Mouse (Mus musculus) kidney, embryonic 14.5 days (tissue): ENCODE results near the gene Kcnc2. TPM values are rescaled to one million over a fixed set of nuclear protein-coding genes. Genes with fewer than 3 reads are reported as not detected.
A peak's percentile ranks its signal among the peaks of the same experiment; 100 is the strongest.

Experiments used
- ATAC-seq: fragments of 200-750 bp; cut with Nextera tagmentation; 2 replicates; pipeline ENCODE4 v1.8.0; 2017; ENCODE audit warnings: moderate number of reproducible peaks, mild to moderate bottlenecking, moderate TSS enrichment, moderate library complexity; ENCODE audit not compliant: low FRiP score, low TSS enrichment
- H3K27ac ChIP-seq: fragments of 300-500 bp; sonication (generic); 2 replicates; pipeline ENCODE4 v1.5.1; 2014; ENCODE audit warnings: low read depth, mild to moderate bottlenecking, low read length, moderate library complexity, mixed read lengths
- H3K27me3 ChIP-seq: fragments of 300-500 bp; sonication (generic); 2 replicates; pipeline ENCODE4 v1.6.1; 2014; ENCODE audit warnings: mild to moderate bottlenecking, low read length; ENCODE audit not compliant: control insufficient read depth, insufficient read depth
- H3K36me3 ChIP-seq: fragments of 300-500 bp; sonication (generic); 2 replicates; pipeline ENCODE4 v1.6.1; 2014; ENCODE audit warnings: low read length, mixed read lengths; ENCODE audit not compliant: control insufficient read depth, insufficient read depth
- H3K4me1 ChIP-seq: fragments of 300-500 bp; sonication (generic); 2 replicates; pipeline ENCODE4 v1.6.1; 2014; ENCODE audit warnings: low read length, mixed read lengths; ENCODE audit not compliant: control insufficient read depth, insufficient read depth
- H3K4me2 ChIP-seq: fragments of 300-500 bp; sonication (generic); replicated peaks from 2 replicates; pipeline ENCODE4 v1.6.1; 2014; ENCODE audit warnings: low read depth, mild to moderate bottlenecking, low read length
- H3K4me3 ChIP-seq: fragments of 300-500 bp; sonication (generic); 2 replicates; pipeline ENCODE4 v1.5.1; 2014; ENCODE audit warnings: mild to moderate bottlenecking, low read length
- H3K9ac ChIP-seq: fragments of 300-500 bp; sonication (generic); 2 replicates; pipeline ENCODE4 v1.6.1; 2014; ENCODE audit warnings: low read depth, mild to moderate bottlenecking, low read length, moderate library complexity
- H3K9me3 ChIP-seq: fragments of 300-500 bp; sonication (generic); 2 replicates; pipeline ENCODE4 v1.6.1; 2016; ENCODE audit warnings: low read length; ENCODE audit not compliant: control insufficient read depth
- WGBS: fragments of 180-500 bp; shearing (Covaris S2); extraction: QIAGEN DNeasy Blood & Tissue Kit; methylation state at CpG from one replicate; pipeline ENCODE4 v1.1.7; 2014; 5-methylcytosine and 5-hydroxymethylcytosine counted together
- polyA plus RNA-seq: library from polyadenylated mRNA; unstranded; fragments of >200 nt; fragmentation: Nextera tagmentation; extraction: Ambion mirVana; gene quantifications from 2 replicates; pipeline ENCODE4 v1.2.1, GENCODE M21; 2014

Kcnc2 gene
- polyA plus RNA-seq, 1 experiment from 2014 or later = 5.8 TPM

DNA sequence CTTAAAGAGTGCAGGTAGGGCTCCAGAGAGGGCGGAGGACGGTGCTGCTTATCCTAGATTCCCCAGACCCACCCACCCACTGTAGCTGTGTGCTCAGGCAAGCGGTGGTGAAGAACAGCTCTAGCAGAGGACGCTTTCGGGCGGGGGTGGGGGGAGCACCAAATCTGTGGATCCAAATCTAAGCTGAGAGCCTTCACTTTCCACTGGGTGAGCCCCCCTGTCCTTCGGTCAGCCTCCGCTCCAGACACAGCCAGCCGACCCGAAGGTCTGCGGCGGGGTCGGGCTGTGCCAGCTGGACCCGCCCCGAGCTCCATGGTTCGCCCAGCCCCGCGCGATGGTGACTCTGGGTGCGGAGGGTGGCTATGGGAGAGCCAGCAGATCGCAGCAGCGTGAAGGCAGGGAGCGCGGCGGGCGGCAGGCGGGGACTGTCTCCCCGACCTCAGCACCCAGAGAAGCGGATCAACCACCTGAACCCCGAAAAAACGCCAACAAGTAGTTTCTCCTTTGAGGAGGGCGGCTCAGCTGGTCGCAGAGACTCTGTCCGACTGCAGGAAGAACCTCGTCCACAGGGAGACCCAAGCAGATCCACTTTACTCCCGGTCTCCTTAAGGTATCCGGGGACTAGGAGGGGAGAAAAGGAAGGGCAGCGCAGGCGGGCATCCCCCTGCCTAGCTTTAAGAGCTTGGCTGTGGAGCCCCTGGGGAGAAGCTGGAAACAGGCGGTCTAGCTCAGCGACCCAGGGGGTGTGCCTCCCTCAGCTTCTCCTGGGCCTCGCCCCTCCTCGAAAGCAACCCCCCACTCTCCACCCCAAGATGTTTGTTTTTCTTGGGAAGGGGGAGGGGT is 761 bp upstream of the Kcnc2 start:
- Histone ChIP-seq H3K4me2 (peak overlapping the region; percentile 92), H3K27ac (no peak overlapping the region), H3K27me3 (peaks cover 26% of the 10 kb centered on the region), H3K4me1 (0 out of 2 replicates have a peak, but pooled peaks cover 6% of the 10 kb centered on the region), H3K9ac (peak overlapping the region; percentile 61), H3K9me3 (no peaks in the 10 kb centered on the region), H3K4me3 (peak overlapping the region; percentile 61), H3K36me3 (no peaks in the 10 kb centered on the region)
- WGBS = 2% methylated on average over 39 of the region's 43 CpGs
- ATAC-seq = peak; percentile 76

DNA sequence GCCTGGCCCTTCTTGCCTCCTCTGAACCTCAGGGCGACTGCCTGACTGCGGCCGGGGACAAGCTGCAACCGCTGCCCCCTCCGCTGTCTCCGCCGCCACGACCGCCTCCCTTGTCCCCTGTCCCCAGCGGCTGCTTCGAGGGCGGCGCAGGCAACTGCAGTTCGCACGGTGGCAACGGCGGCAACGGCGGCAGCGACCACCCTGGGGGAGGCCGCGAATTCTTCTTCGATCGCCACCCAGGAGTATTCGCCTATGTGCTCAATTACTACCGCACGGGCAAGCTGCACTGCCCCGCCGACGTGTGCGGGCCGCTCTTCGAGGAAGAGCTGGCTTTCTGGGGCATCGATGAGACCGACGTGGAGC is 863 bp downstream of the Kcnc2 start:
- Histone ChIP-seq H3K27me3 (peaks cover 23% of the 10 kb centered on the region), H3K4me2 (peak overlapping the region; percentile 92), H3K9ac (peak overlapping the region; percentile 61), H3K4me1 (0 out of 2 replicates have a peak, but pooled peaks cover 6% of the 10 kb centered on the region), H3K9me3 (no peaks in the 10 kb centered on the region), H3K36me3 (no peaks in the 10 kb centered on the region), H3K4me3 (peak overlapping the region; percentile 61), H3K27ac (no peak overlapping the region)
- ATAC-seq = peak; percentile 34
- under 1% methylated on average over 36 of the region's 36 CpGs for WGBS

DNA sequence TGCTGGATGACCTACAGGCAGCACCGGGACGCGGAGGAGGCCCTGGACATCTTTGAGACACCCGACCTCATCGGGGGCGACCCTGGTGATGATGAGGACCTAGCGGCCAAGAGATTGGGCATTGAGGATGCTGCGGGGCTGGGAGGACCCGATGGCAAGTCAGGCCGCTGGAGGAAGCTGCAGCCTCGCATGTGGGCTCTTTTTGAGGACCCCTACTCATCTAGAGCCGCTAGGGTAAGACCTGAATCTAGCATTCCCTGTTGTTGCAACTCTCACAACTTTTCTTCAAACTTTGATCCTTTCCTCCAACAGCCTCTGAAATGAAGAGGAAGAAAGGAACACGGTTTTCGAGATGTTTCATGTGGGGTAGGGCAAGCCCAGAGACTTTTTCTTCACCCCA is 1.2 kb downstream of the Kcnc2 start:
- peak overlapping the region; percentile 92 for H3K4me2 ChIP-seq
- H3K4me3 ChIP-seq = peak overlapping the region; percentile 61
- H3K36me3 ChIP-seq = no peaks in the 10 kb centered on the region
- no peak overlapping the region for H3K27ac ChIP-seq
- peak overlapping the region; percentile 61; the same call in 1 of the 2 replicates for H3K9ac ChIP-seq
- peaks cover 23% of the 10 kb centered on the region for H3K27me3 ChIP-seq
- 15% methylated on average over 14 of the region's 14 CpGs for WGBS
- no peak for ATAC-seq
- H3K9me3 ChIP-seq = no peaks in the 10 kb centered on the region
- H3K4me1 ChIP-seq = 0 out of 2 replicates have a peak, but pooled peaks cover 6% of the 10 kb centered on the region

DNA sequence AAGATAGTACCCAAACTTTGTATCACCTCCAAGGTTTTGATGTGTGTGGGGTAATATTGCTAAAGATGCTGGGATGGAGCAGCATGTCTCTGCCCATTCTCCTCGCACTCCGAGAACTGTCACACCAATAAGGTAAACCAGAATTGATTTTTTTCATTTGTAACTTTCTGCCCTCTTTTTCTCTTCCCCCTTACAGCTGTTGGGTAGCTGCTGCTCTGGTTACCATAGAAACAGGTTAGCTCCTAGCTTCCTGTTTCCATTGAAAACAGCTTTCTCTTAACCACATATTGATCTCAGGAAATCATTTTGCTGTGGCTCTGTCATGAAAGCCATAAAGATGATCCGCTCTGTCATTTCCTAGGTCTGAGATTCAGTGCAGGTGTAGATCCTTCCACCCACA is 7.1 kb downstream of the Kcnc2 start:
- no peak overlapping the region for H3K9ac ChIP-seq
- no peaks in the 10 kb centered on the region for H3K9me3 ChIP-seq
- no peak overlapping the region for H3K27ac ChIP-seq
- ATAC-seq = no peak
- H3K36me3 ChIP-seq = no peaks in the 10 kb centered on the region
- H3K4me3 ChIP-seq = no peak overlapping the region
- WGBS = 87% methylated on average over 3 of the region's 3 CpGs
- H3K27me3 ChIP-seq = no peaks in the 10 kb centered on the region
- H3K4me1 ChIP-seq = no peaks in the 10 kb centered on the region
- no peak overlapping the region for H3K4me2 ChIP-seq

DNA sequence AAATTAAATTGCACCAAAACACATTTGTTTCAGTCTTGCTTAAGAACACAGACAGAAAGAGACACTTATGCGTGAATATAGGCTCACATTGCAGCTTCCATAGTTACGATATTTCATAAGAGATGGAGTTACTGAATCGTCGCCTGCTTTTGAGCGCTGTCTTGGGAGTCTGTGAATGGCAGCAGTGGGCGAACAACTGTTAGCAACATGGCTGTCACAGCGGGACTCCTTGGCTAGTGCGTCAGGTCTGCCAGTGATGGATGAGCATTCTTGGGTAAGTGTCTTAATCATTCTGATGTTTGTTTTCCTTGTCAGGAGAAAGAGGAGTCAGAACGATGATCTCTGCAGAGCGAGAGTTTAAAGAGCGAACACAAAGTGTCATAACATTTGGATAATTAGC is 44.2 kb downstream of the Kcnc2 start:
- WGBS = 38% methylated on average over 11 of the region's 11 CpGs
- no peak overlapping the region for H3K9ac ChIP-seq
- H3K36me3 ChIP-seq = no peaks in the 10 kb centered on the region
- no peak overlapping the region for H3K27ac ChIP-seq
- H3K9me3 ChIP-seq = no peaks in the 10 kb centered on the region
- no peak for ATAC-seq
- H3K4me1 ChIP-seq = no peaks in the 10 kb centered on the region
- no peak overlapping the region for H3K4me2 ChIP-seq
- no peaks in the 10 kb centered on the region for H3K27me3 ChIP-seq
- no peak overlapping the region for H3K4me3 ChIP-seq

DNA sequence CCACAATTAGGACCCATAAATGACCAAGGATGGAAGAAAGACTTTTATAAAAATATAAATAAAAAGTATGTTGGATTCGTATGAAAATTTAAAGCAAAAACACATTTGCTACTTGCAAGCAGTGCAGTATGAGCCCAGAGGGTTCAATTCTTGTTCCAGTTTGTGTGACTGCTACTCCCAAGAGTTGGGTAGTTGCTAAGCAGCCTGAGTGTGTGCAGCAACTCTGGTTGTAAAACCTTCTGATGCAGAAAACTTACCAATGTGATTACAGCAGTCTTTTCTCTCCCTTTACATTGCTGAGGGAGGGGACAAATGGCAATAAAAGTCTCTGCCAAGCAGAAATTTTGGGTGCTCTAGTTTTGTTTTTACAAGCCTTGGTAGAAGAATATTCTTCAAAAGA is 46.9 kb downstream of the Kcnc2 start:
- Histone ChIP-seq H3K36me3 (no peaks in the 10 kb centered on the region), H3K27me3 (no peaks in the 10 kb centered on the region), H3K4me2 (no peak overlapping the region), H3K27ac (no peak overlapping the region), H3K4me1 (no peaks in the 10 kb centered on the region), H3K4me3 (no peak overlapping the region), H3K9ac (no peak overlapping the region), H3K9me3 (no peaks in the 10 kb centered on the region)
- ATAC-seq = no peak
- WGBS = 86% methylated on average over 1 of the region's 1 CpGs

DNA sequence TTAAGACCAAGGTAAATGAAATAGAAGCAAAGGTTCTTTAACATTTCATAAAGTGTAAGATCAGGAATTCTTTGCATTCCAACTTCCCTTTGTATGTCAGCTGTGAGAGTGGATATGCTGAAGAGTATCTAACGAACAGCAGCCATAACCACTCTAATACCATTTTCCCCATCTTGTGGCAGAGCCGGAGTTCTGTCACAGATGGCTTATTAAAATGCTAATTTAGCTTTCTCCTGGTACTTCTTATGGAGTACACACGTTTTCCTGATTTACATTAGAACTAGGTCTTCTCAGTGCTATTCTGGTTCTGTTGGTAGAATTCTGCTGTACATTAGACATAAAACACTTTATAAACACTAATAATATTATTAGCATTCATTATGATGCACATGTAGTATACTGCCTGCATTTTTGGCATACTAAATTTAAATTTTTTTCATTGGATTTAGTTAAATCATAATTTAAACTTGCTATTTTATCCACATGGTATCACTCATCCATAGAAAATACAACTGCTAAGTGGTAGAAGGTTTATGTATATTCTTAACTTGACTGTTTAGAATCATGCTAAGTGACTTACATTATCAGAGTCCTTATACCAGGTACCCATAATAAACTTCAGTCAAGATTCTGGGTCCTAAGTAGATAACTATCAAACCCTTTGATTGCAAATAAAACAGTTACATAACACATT is 86.9 kb downstream of the Kcnc2 start:
- Histone ChIP-seq H3K36me3 (no peaks in the 10 kb centered on the region), H3K9me3 (no peaks in the 10 kb centered on the region), H3K4me3 (no peak overlapping the region), H3K27ac (no peak overlapping the region), H3K27me3 (no peaks in the 10 kb centered on the region), H3K4me1 (no peaks in the 10 kb centered on the region), H3K4me2 (no peak overlapping the region), H3K9ac (no peak overlapping the region)
- ATAC-seq = no peak
- 69% methylated on average over 3 of the region's 3 CpGs for WGBS

DNA sequence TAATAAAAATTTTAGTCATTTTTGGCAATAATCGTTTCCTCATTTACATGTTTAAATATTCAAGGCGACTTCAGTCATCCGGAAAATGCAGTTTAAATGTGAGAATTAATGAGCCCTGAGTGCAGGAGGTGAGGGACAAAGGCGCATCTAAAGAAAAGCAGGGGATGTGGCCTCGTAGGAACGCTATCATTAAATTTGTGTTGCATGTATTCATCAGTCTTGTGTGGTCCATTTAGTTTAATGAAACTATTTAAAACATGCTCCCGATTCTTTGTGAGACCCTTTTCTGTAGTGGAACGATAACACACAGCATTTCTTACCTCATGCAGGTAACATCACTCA is 87.4 kb downstream of the Kcnc2 start:
- H3K27me3 ChIP-seq = no peaks in the 10 kb centered on the region
- no peak for ATAC-seq
- H3K27ac ChIP-seq = no peak overlapping the region
- no peak overlapping the region for H3K9ac ChIP-seq
- no peaks in the 10 kb centered on the region for H3K4me1 ChIP-seq
- H3K36me3 ChIP-seq = no peaks in the 10 kb centered on the region
- no peak overlapping the region for H3K4me2 ChIP-seq
- 62% methylated on average over 8 of the region's 8 CpGs for WGBS
- no peaks in the 10 kb centered on the region for H3K9me3 ChIP-seq
- H3K4me3 ChIP-seq = no peak overlapping the region

DNA sequence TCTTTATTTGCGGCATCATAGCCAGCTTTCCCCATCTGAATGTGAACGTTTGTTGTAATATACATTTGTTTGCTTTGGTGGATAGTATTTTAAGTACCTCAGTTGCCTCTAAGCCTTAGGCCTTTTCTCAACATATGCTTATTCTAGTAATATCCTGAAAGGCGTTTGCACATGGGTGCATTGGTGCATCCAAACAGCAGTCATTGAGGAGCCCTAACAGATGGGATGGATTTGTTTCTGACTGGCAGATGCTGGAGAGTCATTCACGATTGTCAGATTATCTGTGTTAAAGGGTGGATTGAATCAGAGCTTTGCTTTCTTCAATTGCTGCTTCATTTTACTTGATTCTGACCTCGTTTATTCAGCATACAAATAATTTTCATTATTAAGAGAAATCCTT is 89.8 kb downstream of the Kcnc2 start:
- no peaks in the 10 kb centered on the region for H3K36me3 ChIP-seq
- 85% methylated on average over 5 of the region's 5 CpGs for WGBS

More for the DNA sequence above, 89.8 kb downstream of the Kcnc2 start:
- H3K4me2 ChIP-seq = no peak overlapping the region
- no peaks in the 10 kb centered on the region for H3K9me3 ChIP-seq
- H3K9ac ChIP-seq = no peak overlapping the region
- H3K27me3 ChIP-seq = no peaks in the 10 kb centered on the region
- H3K4me1 ChIP-seq = no peaks in the 10 kb centered on the region
- H3K4me3 ChIP-seq = no peak overlapping the region
- no peak overlapping the region for H3K27ac ChIP-seq
- no peak for ATAC-seq
